Mouse (Mus musculus) forebrain, embryonic 10.5 days (tissue): ENCODE measurements around the gene Gm10799. TPM values are rescaled to one million over a fixed set of nuclear protein-coding genes. Genes with fewer than 3 reads are reported as not detected.
"Not testable (repeated sequence)": the region's sequence is repeated elsewhere in the genome, so short reads cannot be mapped to it uniquely, and the experiment has no call there.

ENCODE experiments used
- DNase-seq: peaks from one replicate; pipeline ENCODE4 v3.0.0-alpha.2; 2017; ENCODE audit warnings: low spot score; ENCODE audit errors: extremely low spot score
- H3K27ac ChIP-seq: fragments of 300-500 bp; sonication (generic); 2 replicates; pipeline ENCODE4 v1.5.1; 2016; ENCODE audit warnings: mild to moderate bottlenecking
- H3K27me3 ChIP-seq: fragments of 300-500 bp; sonication (generic); 2 replicates; pipeline ENCODE4 v1.6.1; 2016; ENCODE audit warnings: mild to moderate bottlenecking; ENCODE audit not compliant: poor library complexity, severe bottlenecking
- H3K36me3 ChIP-seq: fragments of 300-500 bp; sonication (generic); replicated peaks from 2 replicates; pipeline ENCODE4 v1.6.1; 2016; ENCODE audit warnings: mild to moderate bottlenecking, moderate library complexity
- H3K4me1 ChIP-seq: fragments of 300-500 bp; sonication (generic); 2 replicates; pipeline ENCODE4 v1.6.1; 2016
- H3K4me3 ChIP-seq: fragments of 300-500 bp; sonication (generic); 2 replicates; pipeline ENCODE4 v1.5.1; 2016; ENCODE audit warnings: mild to moderate bottlenecking, moderate library complexity
- H3K9me3 ChIP-seq: fragments of 300-500 bp; sonication (generic); 2 replicates; pipeline ENCODE4 v1.6.1; 2016; ENCODE audit warnings: mild to moderate bottlenecking, moderate library complexity
- WGBS: fragments of 180-500 bp; shearing (Covaris S2); methylation state at CpG from one replicate; pipeline ENCODE4 v1.1.7; 2016; 5-methylcytosine and 5-hydroxymethylcytosine counted together
- polyA plus RNA-seq: library from polyadenylated mRNA; unstranded; fragments of >200 nt; fragmentation: Nextera tagmentation; extraction: Ambion mirVana; gene quantifications from 2 replicates; pipeline ENCODE4 v1.2.1, GENCODE M21; 2016

The Gm10799 gene
- polyA plus RNA-seq, 1 experiment from 2014 or later, result not detected

DNA sequence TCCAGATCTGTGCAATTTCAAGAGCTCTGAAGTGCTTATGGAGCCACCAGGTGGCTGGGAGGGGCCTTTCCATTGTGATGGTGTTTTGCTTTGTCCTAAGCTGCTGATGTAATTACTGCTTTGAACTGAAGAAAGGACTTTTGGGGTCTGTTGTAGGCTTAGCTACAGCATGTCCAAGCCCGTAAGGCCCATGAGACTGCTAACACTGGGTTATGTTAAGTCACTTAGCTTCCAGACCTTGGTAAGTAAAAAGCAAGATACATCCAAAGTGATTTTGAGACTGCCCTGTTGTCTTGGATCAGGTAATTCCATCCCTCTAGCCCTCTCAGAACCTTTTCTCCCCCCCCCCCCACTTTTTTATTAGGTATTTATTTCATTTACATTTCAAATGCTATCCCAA, 28.4 kb upstream of the Gm10799 start:
- Histone ChIP-seq H3K27ac (0 out of 2 replicates have a peak overlapping the region, but pooled peaks have one; percentile 40), H3K4me1 (peaks cover 34% of the 10 kb centered on the region)
- not testable (repeated sequence) for H3K36me3 ChIP-seq, H3K9me3 ChIP-seq, H3K4me3 ChIP-seq, DNase-seq, H3K27me3 ChIP-seq
- WGBS, result 39% methylated on average over 1 of the region's 1 CpGs

- no peaks in the 10 kb centered on the region for H3K36me3 ChIP-seq
- DNase-seq, result no peak
- H3K4me1 ChIP-seq, result peaks cover 34% of the 10 kb centered on the region
- H3K4me3 ChIP-seq, result peak overlapping the region; percentile 60
- 46% methylated on average over 10 of the region's 10 CpGs for WGBS
- peak overlapping the region; percentile 86 for H3K27ac ChIP-seq
- H3K9me3 ChIP-seq, result no peaks in the 10 kb centered on the region
- no peaks in the 10 kb centered on the region for H3K27me3 ChIP-seq
These were observed 27.9 kb upstream of the Gm10799 start for GRCm38 (mm10) chr2:104096256-104096655.

- Histone ChIP-seq H3K4me1 (peaks cover 34% of the 10 kb centered on the region), H3K4me3 (peak within 1 kb of the TSS; percentile 60), H3K27me3 (no peaks in the 10 kb centered on the region), H3K9me3 (no peaks in the 10 kb centered on the region), H3K36me3 (no peaks in the 10 kb centered on the region), H3K27ac (peak within 1 kb of the TSS; percentile 86)
- 4% methylated on average over 15 of the region's 15 CpGs for WGBS
- peak; percentile 75 for DNase-seq
These were observed 27.4 kb upstream of the Gm10799 start, which contains the start of gene Cd59a for GRCm38 (mm10) chr2:104095741-104096213. TSS of gene Cd59a (plus strand) at chr2:104095801.

- H3K4me3 ChIP-seq, result no peak overlapping the region
- H3K36me3 ChIP-seq, result no peaks in the 10 kb centered on the region
- no peak for DNase-seq
- H3K27ac ChIP-seq, result no peak overlapping the region
- 83% methylated on average over 2 of the region's 2 CpGs for WGBS
- H3K4me1 ChIP-seq, result peaks cover 24% of the 10 kb centered on the region
- H3K27me3 ChIP-seq, result no peaks in the 10 kb centered on the region
- no peaks in the 10 kb centered on the region for H3K9me3 ChIP-seq
These were observed 25.0 kb upstream of the Gm10799 start for GRCm38 (mm10) chr2:104093305-104093704.

GRCm38 (mm10) chr2:104087562-104087961, 19.2 kb upstream of the Gm10799 start:
- not testable (repeated sequence) for H3K27ac ChIP-seq, H3K9me3 ChIP-seq, H3K4me3 ChIP-seq, H3K27me3 ChIP-seq, H3K4me1 ChIP-seq, DNase-seq, H3K36me3 ChIP-seq
- 86% methylated on average over 1 of the region's 1 CpGs for WGBS

DNA sequence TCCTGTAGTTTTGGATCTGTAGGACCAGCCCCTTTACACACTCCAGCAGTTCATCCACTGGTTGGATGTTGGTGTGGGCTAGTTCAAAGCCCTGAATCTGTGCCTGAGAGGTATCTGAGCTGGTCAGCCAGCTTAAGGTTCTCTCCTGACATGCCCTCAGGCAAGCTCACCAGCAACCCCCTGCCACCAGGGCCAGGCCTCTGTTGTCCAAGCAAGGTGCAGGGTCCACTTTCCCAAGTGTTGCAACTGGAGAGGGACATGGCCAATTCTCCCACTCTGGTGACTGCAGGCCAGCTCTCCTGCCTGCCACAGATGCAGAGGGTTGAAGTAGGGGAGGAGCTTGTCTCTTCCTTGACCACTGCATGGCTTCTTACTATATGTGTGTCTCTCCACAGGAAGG, 15.7 kb upstream of the Gm10799 start:
- H3K36me3 ChIP-seq, DNase-seq, H3K9me3 ChIP-seq, H3K27ac ChIP-seq, H3K4me1 ChIP-seq, H3K4me3 ChIP-seq, H3K27me3 ChIP-seq: not testable (repeated sequence)

GRCm38 (mm10) chr2:104082474-104082873, 14.1 kb upstream of the Gm10799 start:
- peak; percentile 7 for DNase-seq
- Histone ChIP-seq H3K4me1 (no peaks in the 10 kb centered on the region), H3K27me3 (no peaks in the 10 kb centered on the region), H3K36me3 (no peaks in the 10 kb centered on the region), H3K27ac (no peak overlapping the region), H3K9me3 (no peaks in the 10 kb centered on the region), H3K4me3 (no peak overlapping the region)

DNA sequence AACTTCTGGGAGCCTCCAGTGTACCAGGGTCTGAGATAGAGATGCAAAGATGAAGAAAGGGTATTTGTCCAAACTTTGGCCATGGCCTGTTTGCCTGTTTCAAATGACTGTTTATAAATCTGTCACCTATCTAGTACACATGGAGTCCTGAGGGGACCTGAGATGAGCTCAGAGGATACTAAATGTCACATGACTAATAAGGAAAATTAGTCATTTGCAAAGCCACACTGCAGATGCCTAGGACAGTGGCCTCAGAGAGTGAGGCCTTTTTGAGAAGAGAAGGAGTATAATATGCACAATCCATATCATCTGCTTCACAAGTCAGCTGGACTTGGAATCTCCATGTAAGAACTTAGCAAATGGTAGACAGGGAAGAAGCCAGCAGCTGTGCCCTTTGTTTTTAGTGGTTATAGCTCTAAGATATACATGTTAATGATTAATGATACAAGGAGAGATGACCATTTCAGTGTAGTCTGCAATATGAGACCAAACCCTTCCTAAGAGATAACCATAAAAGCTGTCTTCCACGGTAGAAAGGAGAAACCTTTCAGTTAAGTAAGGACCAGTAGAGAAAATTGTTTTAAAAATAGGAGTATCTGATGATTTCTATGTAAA, 13.2 kb upstream of the Gm10799 start:
- not testable (repeated sequence) for H3K4me3 ChIP-seq, DNase-seq, H3K27ac ChIP-seq, H3K4me1 ChIP-seq, H3K27me3 ChIP-seq, H3K36me3 ChIP-seq, H3K9me3 ChIP-seq
- WGBS, result no CpG with 5 or more reads among the region's 1 CpGs

- H3K4me3 ChIP-seq, H3K4me1 ChIP-seq, H3K9me3 ChIP-seq, DNase-seq, H3K27ac ChIP-seq, H3K27me3 ChIP-seq, H3K36me3 ChIP-seq: not testable (repeated sequence)
- 84% methylated on average over 5 of the region's 5 CpGs for WGBS
These were observed 9.9 kb upstream of the Gm10799 start for GRCm38 (mm10) chr2:104078285-104078684.

- peaks cover 9% of the 10 kb centered on the region; the same call in 1 of the 2 replicates for H3K9me3 ChIP-seq
- peak; percentile 73 for DNase-seq
- H3K27ac ChIP-seq, result peak within 1 kb of the TSS; percentile 82
- H3K4me1 ChIP-seq, result peaks cover 9% of the 10 kb centered on the region
- 6% methylated on average over 13 of the region's 13 CpGs for WGBS
- peak within 1 kb of the TSS; percentile 55 for H3K4me3 ChIP-seq
- no peaks in the 10 kb centered on the region for H3K27me3 ChIP-seq
- peaks cover 7% of the 10 kb centered on the region; the same call in 1 of the 2 replicates for H3K36me3 ChIP-seq
These were observed 1.4 kb upstream of the Gm10799 start, which contains the start of gene Cd59b for GRCm38 (mm10) chr2:104069704-104070185. TSS of gene Cd59b (plus strand) at chr2:104069849.

- H3K27ac ChIP-seq, H3K4me1 ChIP-seq, H3K4me3 ChIP-seq, H3K27me3 ChIP-seq, H3K9me3 ChIP-seq, DNase-seq: not testable (repeated sequence)
- H3K36me3 ChIP-seq, result peaks cover 13% of the 10 kb centered on the region
- WGBS, result 89% methylated on average over 6 of the region's 6 CpGs
These were observed 2.8 kb downstream of the Gm10799 start, which contains the start of gene Gm10912 for GRCm38 (mm10) chr2:104065526-104065925. TSS of gene Gm10912 (plus strand) at chr2:104065826.

DNA sequence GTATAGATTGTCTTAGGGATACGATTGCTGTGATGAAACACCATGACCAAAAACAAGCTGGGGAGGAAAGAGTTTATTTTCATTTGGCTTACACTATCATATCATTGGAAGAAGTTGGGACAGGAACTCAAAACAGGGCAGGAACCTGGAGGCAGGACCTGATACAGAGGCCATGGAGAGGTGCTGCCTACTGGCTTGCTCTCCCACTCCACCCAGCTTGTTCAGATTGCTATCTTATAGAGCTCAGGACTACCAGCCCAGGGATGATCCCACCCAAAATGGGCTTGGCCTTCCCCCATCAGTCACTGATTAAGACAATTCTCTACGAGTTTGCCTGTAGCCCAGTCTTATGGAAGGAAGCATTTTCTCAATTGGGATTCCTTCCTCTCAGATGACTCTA, 4.2 kb downstream of the Gm10799 start:
- H3K9me3 ChIP-seq, result no peaks in the 10 kb centered on the region
- H3K4me1 ChIP-seq, result no peaks in the 10 kb centered on the region
- DNase-seq, result no peak
- H3K27ac ChIP-seq, result no peak overlapping the region
- H3K36me3 ChIP-seq, result peaks cover 24% of the 10 kb centered on the region
- no peaks in the 10 kb centered on the region for H3K27me3 ChIP-seq
- 80% methylated on average over 2 of the region's 2 CpGs for WGBS
- no peak overlapping the region for H3K4me3 ChIP-seq

- Histone ChIP-seq H3K27ac (no peak overlapping the region), H3K36me3 (peaks cover 30% of the 10 kb centered on the region), H3K4me1 (no peaks in the 10 kb centered on the region), H3K9me3 (no peaks in the 10 kb centered on the region), H3K27me3 (no peaks in the 10 kb centered on the region), H3K4me3 (no peak overlapping the region)
- DNase-seq, result no peak
These were observed 5.7 kb downstream of the Gm10799 start for GRCm38 (mm10) chr2:104062665-104063064.
